Mouse (Mus musculus): ENCODE measurements around the gene Col26a1.

DNA sequence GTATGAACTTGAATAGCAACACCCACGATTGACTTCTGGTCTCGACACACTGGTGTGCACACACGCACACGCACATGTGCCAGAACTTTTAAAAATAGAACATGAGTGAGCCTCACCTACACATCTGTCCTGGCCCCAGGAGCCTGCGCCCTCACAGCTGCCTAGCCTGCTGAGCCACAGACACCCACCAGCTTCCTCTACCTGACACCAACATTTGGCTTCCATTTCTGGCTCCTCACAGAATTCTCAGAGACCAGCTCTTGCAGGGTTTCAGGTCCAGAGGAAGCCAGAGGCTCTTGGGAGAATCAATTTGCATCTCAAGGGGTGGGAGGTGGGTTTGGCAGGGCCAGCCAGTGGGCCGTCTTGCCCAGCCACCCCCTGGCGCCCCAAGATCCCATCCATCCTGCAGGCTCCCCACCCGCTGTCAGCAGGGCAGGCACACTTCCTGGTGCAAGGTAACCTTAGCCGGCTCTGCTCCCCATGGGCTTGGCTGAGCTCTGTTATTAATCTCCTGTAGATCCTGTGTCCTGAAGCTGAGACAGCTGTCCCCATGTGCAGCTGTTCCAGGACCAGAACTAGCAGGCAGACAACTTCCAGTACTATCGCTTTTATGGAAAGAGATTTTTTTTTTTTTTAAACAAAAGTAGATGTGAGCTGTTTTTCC, 13.4 kb downstream of the Col26a1 start:
- TF ChIP-seq TAL1 (IDR thresholded peaks at IDR 0.05; ENCODE audit: low read length), result no peak
- no peak for TF ChIP-seq GATA1 (IDR thresholded peaks at IDR 0.05; ENCODE audit: low read length)
